Mouse (Mus musculus) lung, adult 2 months (tissue): Measurements from ENCODE around the gene Bag6. TPM values are rescaled to one million over a fixed set of nuclear protein-coding genes. Genes with fewer than 3 reads are reported as not detected.

Experiments
- DNase-seq: peaks from one replicate; pipeline ENCODE4 v3.0.0; 2022
- H3K4me1 ChIP-seq: fragments of 200-500 bp; 2 replicates; pipeline ENCODE4 v1.6.1; 2011; ENCODE audit warnings: low read length; ENCODE audit not compliant: control insufficient read depth, insufficient read depth
- H3K4me3 ChIP-seq: fragments of 200-500 bp; replicated peaks from 2 replicates; pipeline ENCODE3; 2011; ENCODE audit warnings: low read depth, mild to moderate bottlenecking, control low read depth, low read length; ENCODE audit errors: extremely low read depth
- CTCF ChIP-seq: fragments of 200-500 bp; IDR thresholded peaks from 2 replicates; pipeline ENCODE4 v1.5.1; 2011; ENCODE audit warnings: mild to moderate bottlenecking, low read length, control low read depth; ENCODE audit not compliant: insufficient read depth
- POLR2A ChIP-seq: fragments of 200-500 bp; IDR thresholded peaks from 2 replicates; pipeline ENCODE4 v1.6.1; 2011; ENCODE audit warnings: low read depth, mild to moderate bottlenecking, control low read depth, low read length, borderline replicate concordance; ENCODE audit errors: extremely low read depth
- WGBS: fragments of 180-500 bp; shearing (Covaris S2); methylation state at CpG from one replicate; pipeline ENCODE4 v1.1.7; 2018; 5-methylcytosine and 5-hydroxymethylcytosine counted together
- polyA plus RNA-seq: library from polyadenylated mRNA; depleted of rRNA; stranded (reverse); fragments of >200 nt; gene quantifications from 2 replicates; pipeline ENCODE4 v1.2.3, GENCODE M21; 2012

Bag6 gene
- polyA plus RNA-seq, 1 experiment: 234 TPM

GRCm38 (mm10) chr17:35175382-35175781 lies 40.4 kb downstream of the Bag6 start:
- no peak for DNase-seq
- TF ChIP-seq CTCF (no peak), POLR2A (no peak)
- 76% methylated on average over 6 of the region's 6 CpGs for WGBS

GRCm38 (mm10) chr17:35175968-35176367 lies 41.0 kb downstream of the Bag6 start, which contains the start of gene Aif1:
Gene Aif1, minus strand, starts transcription at chr17:35176068.
- peaks cover 3% of the 10 kb centered on the region; the same call in 1 of the 2 replicates for H3K4me1 ChIP-seq
- no peak within 1 kb of the TSS for H3K4me3 ChIP-seq
- 60% methylated on average over 2 of the region's 2 CpGs for WGBS
- no peak for DNase-seq
- TF ChIP-seq CTCF (no peak), POLR2A (no peak)

More at GRCm38 (mm10) chr17:35175382-35175781, 40.4 kb downstream of the Bag6 start:
- no peak overlapping the region for H3K4me3 ChIP-seq
- peaks cover 3% of the 10 kb centered on the region; the same call in 1 of the 2 replicates for H3K4me1 ChIP-seq

GRCm38 (mm10) chr17:35178528-35178927 lies 43.5 kb downstream of the Bag6 start:
- WGBS: 10% methylated on average over 5 of the region's 5 CpGs
- Histone ChIP-seq H3K4me1 (peaks cover 3% of the 10 kb centered on the region; the same call in 1 of the 2 replicates), H3K4me3 (no peak overlapping the region)
- DNase-seq: peak; percentile 80
- TF ChIP-seq CTCF: peak; percentile 90
- TF ChIP-seq POLR2A: no peak

- no peak for DNase-seq
- no peaks in the 10 kb centered on the region for H3K4me1 ChIP-seq
- H3K4me3 ChIP-seq: no peak overlapping the region
- WGBS: 75% methylated on average over 5 of the region's 5 CpGs
- TF ChIP-seq CTCF (no peak), POLR2A (no peak)
Measured at GRCm38 (mm10) chr17:35180093-35180492, 45.1 kb downstream of the Bag6 start.

DNA sequence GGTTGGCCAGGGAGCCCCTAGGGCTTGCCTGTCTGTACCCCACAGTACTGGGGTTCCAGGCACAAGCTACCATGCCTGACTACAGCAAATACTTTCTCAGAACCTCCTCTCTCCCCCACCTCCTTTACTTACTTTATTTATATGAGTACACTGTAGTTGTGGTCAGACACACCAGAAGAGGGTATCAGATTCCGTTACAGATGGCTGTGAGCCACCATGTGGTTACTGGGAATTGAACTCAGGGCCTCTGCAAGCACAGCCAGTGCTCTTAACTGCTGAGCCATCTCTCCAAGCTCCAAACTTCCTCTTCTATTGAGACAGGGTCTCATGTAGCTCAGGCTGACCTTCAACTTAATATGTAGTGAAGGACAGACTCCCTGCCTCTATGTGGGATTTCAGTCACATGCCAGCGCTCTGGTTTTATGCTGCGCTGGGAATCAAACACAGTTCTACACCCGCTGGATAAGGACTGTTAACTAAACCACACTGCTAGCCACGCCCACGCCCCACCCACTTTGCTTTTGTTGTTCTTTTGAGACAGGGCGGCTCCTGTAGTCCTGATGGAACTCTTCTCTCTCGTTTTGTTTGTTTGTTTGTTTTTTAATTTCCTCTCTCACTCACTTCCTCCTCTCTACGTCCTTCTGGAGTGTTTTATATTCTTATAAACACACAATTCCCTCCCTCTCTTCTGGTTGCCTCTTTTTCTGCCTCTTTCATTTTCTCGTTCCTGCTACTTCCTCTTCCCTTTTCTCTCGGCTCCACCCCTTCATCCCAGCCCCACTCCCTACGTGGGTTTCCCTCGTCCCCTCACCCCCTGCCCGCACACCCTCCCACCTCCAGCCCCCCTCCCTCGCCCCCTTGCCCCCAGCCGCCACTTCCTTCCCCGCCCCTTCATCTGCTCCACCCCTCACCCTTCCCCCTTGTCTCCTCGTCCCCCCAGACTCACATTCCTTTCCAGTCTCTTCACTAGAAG lies 50.9 kb downstream of the Bag6 start:
- TF ChIP-seq POLR2A (peak; percentile 42; the same call in 1 of the 2 replicates), CTCF (no peak)
- Histone ChIP-seq H3K4me1 (peaks cover 2% of the 10 kb centered on the region; the same call in 1 of the 2 replicates), H3K4me3 (peak overlapping the region; percentile 38)
- 3% methylated on average over 17 of the region's 18 CpGs for WGBS
- DNase-seq: peak; percentile 76

DNA sequence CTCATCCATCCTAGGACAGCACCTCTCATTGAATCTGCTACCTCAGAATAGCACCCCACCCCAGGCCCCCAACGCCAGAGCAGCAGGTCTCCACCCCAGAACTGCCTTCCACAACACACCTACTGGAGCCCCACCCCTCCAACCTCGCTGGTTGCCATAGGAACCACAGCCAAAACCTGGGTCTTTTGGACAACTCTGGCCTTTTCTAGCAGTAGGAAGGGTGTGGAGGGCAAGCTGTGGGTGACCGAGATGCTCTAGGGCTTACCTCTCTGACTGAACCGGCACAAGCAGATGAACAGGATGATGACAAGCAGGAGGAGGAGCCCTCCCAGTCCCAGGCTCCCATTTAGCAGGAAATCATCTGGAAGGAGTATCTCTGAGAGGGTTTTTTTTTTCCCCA lies 51.7 kb downstream of the Bag6 start:
- H3K4me3 ChIP-seq: peak overlapping the region; percentile 12
- 2% methylated on average over 4 of the region's 4 CpGs for WGBS
- DNase-seq: no peak

DNA sequence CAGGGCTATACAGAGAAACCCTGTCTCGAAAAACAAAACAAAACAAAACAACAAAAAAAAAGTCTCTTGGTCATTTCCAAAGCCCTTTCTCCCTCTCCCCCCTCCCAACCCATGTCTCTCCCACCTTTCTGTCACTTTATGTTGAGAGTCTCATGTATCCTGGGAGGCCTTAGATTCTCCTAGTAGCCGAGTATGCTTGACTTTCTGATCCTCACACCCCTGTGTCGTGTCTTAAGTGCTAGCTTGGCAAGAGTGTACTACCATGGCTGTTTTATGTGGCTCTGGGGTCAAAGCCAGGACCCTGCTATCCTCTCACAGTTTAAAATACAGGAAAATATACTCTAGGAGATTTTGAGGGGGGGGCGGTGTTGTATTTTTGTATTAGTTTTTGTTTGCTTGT lies 52.4 kb downstream of the Bag6 start:
- H3K4me1 ChIP-seq: peaks cover 2% of the 10 kb centered on the region; the same call in 1 of the 2 replicates
- H3K4me3 ChIP-seq: no peak overlapping the region
- 59% methylated on average over 4 of the region's 4 CpGs for WGBS

More for the DNA sequence above, 51.7 kb downstream of the Bag6 start:
- H3K4me1 ChIP-seq: peaks cover 2% of the 10 kb centered on the region; the same call in 1 of the 2 replicates
- TF ChIP-seq POLR2A: peak; percentile 31; the same call in 1 of the 2 replicates
- no peak for TF ChIP-seq CTCF

GRCm38 (mm10) chr17:35187959-35188610 lies 53.1 kb downstream of the Bag6 start, which contains the start of gene Lst1:
Gene Lst1, minus strand, starts transcription at chr17:35188439.
- 71% methylated on average over 7 of the region's 7 CpGs for WGBS
- no peak for DNase-seq
- Histone ChIP-seq H3K4me3 (peak within 1 kb of the TSS; percentile 2), H3K4me1 (peaks cover 2% of the 10 kb centered on the region; the same call in 1 of the 2 replicates)
- TF ChIP-seq POLR2A: no peak
- no peak for TF ChIP-seq CTCF

More for the DNA sequence above, 52.4 kb downstream of the Bag6 start:
- no peak for DNase-seq
- TF ChIP-seq CTCF (no peak), POLR2A (no peak)

GRCm38 (mm10) chr17:35189186-35189585 lies 54.2 kb downstream of the Bag6 start:
- Histone ChIP-seq H3K4me3 (no peak overlapping the region), H3K4me1 (peaks cover 2% of the 10 kb centered on the region; the same call in 1 of the 2 replicates)
- no peak for DNase-seq
- WGBS: 22% methylated on average over 1 of the region's 1 CpGs
- TF ChIP-seq CTCF (no peak), POLR2A (no peak)
